8 mouse cellular contexts compared by ENCODE assay signal in genomic region chr6:54034471-54034870, GRCm38 (mm10). TPM values are rescaled to one million over a fixed set of nuclear protein-coding genes. Genes with fewer than 3 reads are reported as not detected.
DNase-seq lines count a peak whose midpoint lies in the region; ATAC-seq lines count a peak whose summit lies in the region.

No protein-coding gene starts in this region.

- no peaks in the 10 kb centered on the region for H3K36me3 ChIP-seq in forebrain, embryonic 16.5 days (ENCODE audit: control insufficient read depth, insufficient read depth)

- H3K4me3 ChIP-seq in forebrain, embryonic 16.5 days (replicated peaks; ENCODE audit: low read length) = peak overlapping the region; percentile 19; the same call in 1 of the 2 replicates

- H3K9me3 ChIP-seq in forebrain, embryonic 16.5 days (ENCODE audit: control insufficient read depth, low read length) = no peaks in the 10 kb centered on the region

- H3K4me2 ChIP-seq in forebrain, embryonic 16.5 days (ENCODE audit: low read length) = peak overlapping the region; percentile 48

- peak; percentile 67 for DNase-seq in CD4-positive helper T cell, adult 2 months (ENCODE audit: low read depth, low spot score)
- DNase-seq in adrenal gland, postnatal 36 days = peak; percentile 77 to 85
- peak; percentile 84 for DNase-seq in heart, postnatal 4 days
- peak; percentile 46 for DNase-seq in layer of hippocampus, adult 9-11 months
- peak; percentile 85 for DNase-seq in lung, postnatal 10 days
- DNase-seq in ovary, postnatal 14 days (ENCODE audit: low spot score) = peak; percentile 67
- peak; percentile 72 for DNase-seq in thymus, postnatal 14 days

- H3K4me1 ChIP-seq in forebrain, embryonic 16.5 days (replicated peaks; ENCODE audit: control insufficient read depth, insufficient read depth, low read length) = peaks cover 14% of the 10 kb centered on the region; the same call in 1 of the 2 replicates

- H3K9ac ChIP-seq in forebrain, embryonic 16.5 days (replicated peaks; ENCODE audit: low read depth, low read length) = peak overlapping the region; percentile 38

- peak; percentile 67 for ATAC-seq in forebrain, embryonic 16.5 days

- no peaks in the 10 kb centered on the region for H3K27me3 ChIP-seq in forebrain, embryonic 16.5 days (replicated peaks; ENCODE audit: control insufficient read depth, insufficient read depth, low read length)

- H3K27ac ChIP-seq in forebrain, embryonic 16.5 days (ENCODE audit: low read length) = no peak overlapping the region

- WGBS in forebrain, embryonic 16.5 days = 3% methylated on average over 9 of the region's 9 CpGs

RNA-seq across cellular contexts. Expression of gene Chn2, which starts 4.9 kb away (rescaled TPM):
- 10 to 100 TPM in 1 of 2 experiments, 1 to 10 TPM in 1; 5.5 to 15.6 TPM for total RNA-seq in adrenal gland, postnatal 36 days (2021)
- polyA plus RNA-seq in forebrain, embryonic 16.5 days (2015; fragmentation: Nextera tagmentation; extraction: Ambion mirVana) = 42.0 and 45.0 TPM in 2 replicates
- 1 to 10 TPM; 5.4 to 6.2 TPM for total RNA-seq in heart, postnatal 4 days (2021)

RNA-seq across cellular contexts. Expression of gene Cpvl, which starts 56.0 kb away (rescaled TPM):
- not detected for total RNA-seq in adrenal gland, postnatal 36 days (2021)
- polyA plus RNA-seq in forebrain, embryonic 16.5 days (2015; fragmentation: Nextera tagmentation; extraction: Ambion mirVana) = not detected in 2 replicates
- total RNA-seq in heart, postnatal 4 days (2021) = not detected
